Mouse (Mus musculus): ENCODE measurements at regions not wholly inside any gene's neighbourhood (a gene's known extent, or its start where the extent isn't known, plus 50 kb on each side); places are given as distances from the start of the nearest gene placed in this dataset.

DNA sequence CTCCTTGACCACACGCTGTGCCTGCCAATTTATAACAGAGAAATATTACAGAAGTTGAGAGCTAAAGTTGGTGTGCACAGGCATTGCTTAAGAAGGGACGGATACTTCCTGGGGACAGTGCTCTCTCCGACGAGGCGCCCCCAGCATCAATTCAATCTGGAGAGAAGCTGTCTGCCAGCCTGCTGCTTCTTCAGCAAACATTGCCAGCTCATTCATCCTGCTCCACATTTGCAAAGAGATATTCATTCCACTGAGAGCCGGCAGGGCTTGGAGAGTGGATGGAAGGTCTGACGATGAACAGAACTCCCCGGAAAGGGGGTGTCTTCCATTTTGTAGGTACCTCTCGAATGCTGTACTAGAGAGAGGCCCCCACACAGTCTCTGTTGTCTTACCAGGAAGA lies 70.0 kb upstream of the Igfbp7 start:
- no peak for DNase-seq

DNA sequence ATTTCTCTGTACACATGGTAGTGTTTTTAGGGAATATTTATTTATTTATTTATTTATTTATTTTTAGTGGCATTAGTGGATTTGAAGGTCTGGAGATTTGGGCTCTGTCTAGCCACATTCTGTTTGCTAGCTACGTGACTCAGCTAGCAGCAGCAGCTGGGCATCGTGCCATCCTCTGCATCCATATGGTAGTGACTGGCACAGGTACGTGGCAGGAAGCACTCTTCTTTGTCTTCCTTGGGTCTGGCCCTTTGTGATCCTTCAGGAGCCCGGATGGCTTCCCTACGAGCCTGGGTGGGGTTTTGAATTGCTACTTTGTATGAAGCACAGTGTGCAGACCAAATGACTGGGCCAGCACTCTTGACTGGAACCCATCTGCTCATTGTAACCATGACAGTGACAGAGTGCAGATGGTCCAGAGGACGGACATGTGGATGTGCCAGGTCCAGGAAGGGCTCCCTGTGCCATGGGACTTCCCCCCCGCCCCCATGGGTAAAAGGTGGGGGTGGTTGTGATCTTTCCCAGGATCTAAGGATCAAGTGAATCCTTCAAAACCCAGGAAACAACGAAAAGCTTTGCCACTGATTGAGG lies 66.2 kb upstream of the Igfbp7 start:
- DNase-seq: no peak

DNA sequence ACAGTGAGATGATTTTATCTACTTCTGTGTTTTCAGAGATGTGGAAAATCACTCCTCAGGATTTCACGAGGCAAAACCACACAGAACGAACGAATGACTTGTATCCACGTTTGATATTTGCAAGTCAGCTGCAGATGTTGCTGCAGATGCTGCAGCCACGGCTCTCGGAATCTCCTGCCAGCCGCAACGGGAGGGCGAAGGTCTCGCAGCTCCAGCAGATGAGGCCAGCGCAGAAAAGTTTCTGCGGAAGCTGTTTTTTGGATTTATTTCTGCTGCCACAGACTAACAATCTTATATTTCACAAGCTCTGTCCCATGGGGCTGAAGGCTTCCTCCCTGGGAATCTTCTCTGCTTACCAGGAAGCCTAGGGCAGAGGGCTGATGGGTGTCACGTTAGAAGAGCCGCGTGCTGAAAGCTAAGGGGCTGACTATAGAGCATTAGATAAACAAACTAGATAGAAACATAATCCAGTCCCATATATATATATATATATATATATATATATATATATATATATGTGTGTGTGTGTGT lies 61.5 kb upstream of the Igfbp7 start:
- no peak for DNase-seq

DNA sequence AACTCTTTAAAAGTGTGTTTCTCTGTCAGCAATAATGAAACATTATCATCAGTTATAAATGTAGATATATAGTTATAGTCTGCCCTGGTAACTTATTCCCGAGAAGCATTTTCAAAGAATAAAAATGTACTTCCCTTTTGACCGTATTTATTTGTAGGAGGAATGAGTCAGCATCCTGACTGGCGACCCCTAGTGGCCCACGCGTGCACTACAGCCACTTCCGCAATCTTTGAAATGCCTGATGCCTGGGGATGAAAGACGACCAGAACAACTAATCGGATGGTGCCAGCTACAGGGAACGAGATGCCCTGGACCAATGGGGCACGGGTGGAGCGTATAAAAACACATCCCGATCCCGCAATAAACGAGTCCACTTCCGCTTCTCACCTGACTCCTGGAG lies 60.6 kb upstream of the Igfbp7 start:
- DNase-seq: no peak

- peak; percentile 18 for DNase-seq
Observed at GRCm38 (mm10) chr5:77464851-77465548, 57.2 kb upstream of the Igfbp7 start.

DNA sequence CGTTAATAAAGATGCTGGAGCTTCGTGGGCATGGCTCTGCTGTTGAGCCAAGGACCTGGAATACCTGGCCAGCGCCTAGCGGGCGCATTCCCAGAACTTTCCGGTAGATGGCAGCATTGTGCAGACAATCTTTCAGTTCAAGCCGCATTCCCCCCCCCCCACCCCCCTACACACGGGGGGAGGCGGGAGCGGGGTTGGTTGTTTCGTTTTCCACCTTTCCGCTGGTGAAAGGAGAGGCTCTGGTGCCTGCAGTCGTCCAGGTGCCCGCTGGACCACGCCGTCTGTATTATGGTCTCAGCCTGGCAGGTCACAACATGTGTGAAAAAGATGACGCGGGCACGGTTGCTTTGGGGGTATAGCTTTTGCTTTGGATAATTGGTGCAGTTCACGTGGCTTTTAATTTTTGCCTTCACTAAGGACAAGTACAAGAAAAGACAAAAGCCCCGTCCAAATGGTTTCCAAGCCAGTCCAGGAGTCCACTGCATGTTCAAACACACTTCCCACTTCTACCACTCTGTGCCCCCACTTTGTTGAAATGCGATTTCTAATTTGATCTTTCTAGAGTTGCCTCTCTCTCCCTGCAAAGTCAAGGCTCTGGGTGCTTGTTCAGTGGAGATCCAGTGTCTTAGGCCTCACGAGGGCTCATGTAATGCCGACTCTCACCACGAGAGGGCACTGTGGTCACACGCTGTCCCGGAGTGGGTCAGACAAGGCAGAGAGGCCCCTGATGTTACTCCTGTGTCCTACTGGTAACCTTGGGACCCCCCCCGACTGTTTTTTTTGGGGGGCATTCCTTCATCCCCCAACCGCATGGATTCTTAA lies 52.3 kb upstream of the Igfbp7 start:
- peak; percentile 80 for DNase-seq
